Mouse (Mus musculus) right cerebral cortex, postnatal 10 days (tissue): Measurements from ENCODE around the gene Tmem45a2.
"Not testable (repeated sequence)": the region's sequence is repeated elsewhere in the genome, so short reads cannot be mapped to it uniquely, and the experiment has no call there.

ENCODE experiments used
- DNase-seq, 2 experiments: peaks; one replicate each; pipeline ENCODE4 v3.0.0; 2021; ENCODE audit warnings: low spot score in 2 of 2

Gene Tmem45a2

GRCm38 (mm10) chr16:57071132-57071639 is at the start of gene Tmem45a2:
TSS of gene Tmem45a2 (minus strand) at chr16:57071372.
- DNase-seq: no peak

- DNase-seq: no peak
Measured at GRCm38 (mm10) chr16:57117562-57117961, 46.4 kb upstream of the Tmem45a2 start.

DNA sequence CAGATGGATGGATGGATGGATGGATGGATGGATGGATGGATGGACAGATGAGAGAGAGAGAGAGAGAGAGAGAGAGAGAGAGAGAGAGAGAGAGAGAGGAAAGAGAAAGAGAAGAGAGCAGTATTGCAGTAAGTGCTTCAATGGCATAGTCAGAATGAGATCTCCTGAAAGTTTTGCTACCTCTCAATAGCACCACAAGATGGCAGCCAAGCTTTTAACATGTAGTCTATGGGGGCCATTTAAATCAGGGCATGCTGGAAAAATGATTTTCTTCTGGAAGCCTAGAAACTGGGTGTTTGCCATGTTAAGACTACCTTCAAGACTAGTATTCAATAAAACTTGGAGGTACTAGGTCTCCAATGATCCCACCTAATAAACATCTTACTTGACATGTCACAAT is 44.9 kb upstream of the Tmem45a2 start:
- no peak for DNase-seq

GRCm38 (mm10) chr16:57106185-57106960 is 35.2 kb upstream of the Tmem45a2 start:
- no peak for DNase-seq

GRCm38 (mm10) chr16:57101174-57101573 is 30.0 kb upstream of the Tmem45a2 start:
- no peak for DNase-seq

GRCm38 (mm10) chr16:57099572-57100237 is 28.5 kb upstream of the Tmem45a2 start:
- DNase-seq: no peak

DNA sequence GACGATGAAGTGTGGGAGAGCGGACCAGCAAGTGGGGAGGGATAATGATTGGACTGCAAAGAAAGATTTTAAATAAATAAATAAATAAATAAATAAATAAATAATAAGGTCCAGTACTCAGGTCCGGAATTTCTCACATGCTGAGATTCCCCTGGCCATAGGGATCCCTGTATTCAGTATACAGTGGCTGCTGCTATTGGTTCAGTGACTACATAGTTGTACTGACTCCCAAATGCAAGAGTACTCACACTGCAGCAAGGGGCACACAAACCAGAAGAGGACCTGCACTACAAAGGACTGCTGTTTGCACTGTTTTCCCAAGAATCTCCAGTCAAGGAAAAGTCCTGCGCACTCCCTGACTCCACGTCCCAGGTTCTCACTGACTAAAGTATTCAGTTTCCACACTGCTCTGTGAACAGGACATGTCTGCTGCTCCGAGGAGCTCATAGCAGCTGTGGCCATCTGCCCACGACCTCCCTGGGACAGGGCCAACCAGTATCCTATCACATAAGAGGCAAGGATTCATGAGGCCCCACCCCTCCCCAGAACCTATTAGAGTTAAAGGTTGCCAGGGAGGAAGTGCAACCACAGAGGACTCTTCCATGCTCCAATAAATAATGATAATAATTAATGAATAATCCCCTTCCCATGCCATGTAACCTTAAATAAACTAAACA is 27.4 kb upstream of the Tmem45a2 start:
- DNase-seq: no peak

DNA sequence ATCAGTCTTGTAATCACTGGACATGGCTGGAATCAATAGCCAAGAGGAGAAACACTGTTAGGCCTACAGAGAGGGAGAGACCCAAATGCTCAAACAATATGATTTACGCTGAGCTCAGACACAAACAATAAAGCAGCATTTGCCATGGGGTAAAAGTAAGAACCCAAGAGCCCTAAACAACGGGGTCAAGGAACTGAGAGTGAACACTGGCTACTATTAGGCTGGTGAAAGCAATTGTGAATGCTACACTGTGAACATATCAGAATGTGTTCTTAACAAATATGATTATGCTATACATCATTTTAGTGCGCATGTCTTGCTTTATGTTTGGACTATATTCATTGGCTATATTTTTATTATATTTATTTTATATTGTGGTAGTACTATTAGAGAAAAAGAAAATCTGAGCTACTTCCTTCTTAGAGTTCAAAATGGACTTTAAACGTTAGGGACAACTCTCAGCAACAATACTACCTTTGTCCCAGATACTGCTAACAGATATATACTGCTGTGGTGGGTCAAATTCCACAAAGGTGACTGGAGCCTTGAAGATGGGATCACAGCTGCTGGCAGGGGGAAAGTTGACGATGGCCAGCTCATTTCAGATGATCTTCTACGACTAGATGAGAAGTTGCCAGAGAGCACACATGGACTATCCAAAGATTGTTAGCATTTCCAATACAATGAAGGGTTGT is 21.9 kb upstream of the Tmem45a2 start:
- DNase-seq: no peak

DNA sequence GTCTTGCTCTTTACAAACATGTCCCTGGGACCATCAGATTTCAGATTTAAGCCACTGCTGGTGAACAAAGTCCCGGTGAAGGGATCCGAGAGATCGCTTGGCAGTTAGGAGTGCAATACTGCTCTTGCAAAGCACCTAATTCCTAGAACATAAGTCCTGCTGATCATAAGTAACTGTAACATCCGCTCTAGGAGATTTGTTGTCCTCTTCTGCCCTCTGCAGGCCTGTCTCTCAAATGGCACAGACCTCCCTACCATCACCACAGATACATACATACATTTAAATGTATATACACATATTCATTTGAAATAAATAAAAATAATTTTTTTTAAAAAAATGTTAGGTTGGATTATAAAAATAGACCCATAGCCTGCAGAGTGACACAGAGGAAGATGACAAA is 21.3 kb upstream of the Tmem45a2 start:
- DNase-seq: peak; percentile 61 to 80

- no peak for DNase-seq
Measured at GRCm38 (mm10) chr16:57079577-57079976, 8.4 kb upstream of the Tmem45a2 start.

GRCm38 (mm10) chr16:57075986-57076385 is 4.8 kb upstream of the Tmem45a2 start:
- no peak for DNase-seq

DNA sequence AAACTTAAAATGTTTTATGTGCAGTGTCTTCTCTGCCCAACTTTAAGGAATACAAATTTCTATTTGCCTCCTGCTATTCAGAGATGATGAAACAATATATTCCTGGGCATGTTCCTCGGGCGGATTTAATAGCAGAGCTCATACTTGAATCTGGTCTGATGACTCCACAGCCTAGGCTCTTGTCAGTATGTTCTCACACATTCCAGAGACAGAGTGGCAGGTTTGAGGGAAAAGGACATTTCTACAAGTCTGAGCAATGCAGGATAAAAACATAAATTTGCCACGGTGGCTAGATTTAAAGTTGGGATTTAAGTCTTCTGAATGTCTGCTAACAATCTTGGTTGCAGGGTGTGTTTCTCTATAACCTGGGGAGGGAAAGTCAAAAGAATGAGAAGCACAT is 9.1 kb downstream of the Tmem45a2 start:
- DNase-seq: no peak

GRCm38 (mm10) chr16:57056995-57057394 is 14.2 kb downstream of the Tmem45a2 start:
- DNase-seq: no peak

DNA sequence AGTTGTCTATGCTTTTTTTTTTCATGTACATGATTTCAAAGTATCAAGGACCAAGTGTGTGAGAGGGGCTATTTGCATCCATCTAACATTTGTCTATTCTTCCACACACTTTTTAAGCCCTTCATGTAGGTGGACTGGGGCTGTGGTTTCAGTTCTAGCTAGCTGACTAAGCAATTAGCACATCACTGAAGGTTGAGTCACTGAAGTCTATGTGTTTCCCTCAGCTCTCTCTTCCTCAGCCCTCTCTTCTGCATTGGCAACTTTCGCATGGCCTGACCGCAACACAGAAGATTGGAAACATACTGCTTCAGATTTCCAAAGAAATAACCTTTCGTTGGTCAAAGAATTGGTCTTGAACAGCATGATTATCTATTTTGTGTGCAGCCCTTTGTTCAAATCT is 21.2 kb downstream of the Tmem45a2 start:
- DNase-seq: no peak

- DNase-seq: no peak
Measured at GRCm38 (mm10) chr16:57038600-57038999, 32.6 kb downstream of the Tmem45a2 start.

- DNase-seq: no peak
Measured at GRCm38 (mm10) chr16:57030150-57030885, 40.9 kb downstream of the Tmem45a2 start.

DNA sequence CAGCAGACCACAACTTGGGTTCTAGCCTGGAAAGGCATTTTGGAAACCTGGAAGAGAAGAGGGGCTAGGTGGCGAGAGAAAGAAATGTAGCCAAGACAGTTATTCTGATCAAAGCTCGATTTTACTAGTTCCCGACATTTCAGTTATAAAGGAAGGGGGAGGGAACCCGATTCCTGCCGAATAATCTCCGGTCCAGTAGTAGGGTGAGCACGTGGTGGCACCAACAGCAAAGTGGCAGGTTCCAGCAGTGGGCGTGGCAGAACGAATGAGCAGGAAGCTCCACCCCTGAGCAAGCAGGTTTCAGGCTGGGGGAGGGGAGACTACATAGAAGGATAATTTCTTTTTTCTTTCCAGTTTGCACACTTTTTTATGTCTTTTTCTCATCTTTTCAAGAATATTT is 72.9 kb downstream of the Tmem45a2 start:
- not testable (repeated sequence) for DNase-seq
